Mouse (Mus musculus): ENCODE measurements around the gene Apopt1.

DNA sequence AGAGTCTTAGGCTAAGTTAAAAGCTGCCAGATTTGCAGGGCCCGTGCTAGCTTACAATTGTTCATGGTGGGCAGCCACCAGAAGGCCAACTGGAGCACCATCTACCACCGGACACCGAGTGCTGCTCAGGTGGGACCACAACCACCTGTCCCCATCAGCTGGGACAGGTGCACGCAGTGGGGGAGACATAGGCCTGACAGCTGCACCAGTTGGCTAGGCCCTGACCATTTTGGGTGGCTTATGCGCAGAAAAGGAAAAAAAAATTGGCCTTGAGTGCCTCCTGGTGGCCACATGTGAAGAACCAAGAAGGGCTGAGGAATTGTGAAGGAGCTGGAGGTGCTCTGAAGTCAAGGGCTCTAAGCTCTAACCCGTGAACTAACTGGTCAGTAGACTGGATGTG is 16.8 kb upstream of the Apopt1 start:
- no peak for TF ChIP-seq POLR2A (IDR thresholded peaks at IDR 0.05; ENCODE audit: insufficient read length, low read depth)
- peak; percentile 99 for TF ChIP-seq TCF12 (IDR thresholded peaks at IDR 0.05; ENCODE audit: insufficient read depth, poor library complexity, severe bottlenecking)

Data from myocyte (in vitro differentiated cells).